Mouse (Mus musculus) stomach, embryonic 16.5 days (tissue): ENCODE measurements around the gene Hsd17b13. TPM values are rescaled to one million over a fixed set of nuclear protein-coding genes. Genes with fewer than 3 reads are reported as not detected.

Experiments used
- ATAC-seq: fragments of 200-750 bp; cut with Nextera tagmentation; 2 replicates; pipeline ENCODE4 v1.8.0; 2017; ENCODE audit warnings: moderate number of reproducible peaks, moderate TSS enrichment; ENCODE audit not compliant: insufficient read depth, low FRiP score
- H3K27ac ChIP-seq: fragments of 300-500 bp; sonication (generic); 2 replicates; pipeline ENCODE4 v1.5.1; 2014; ENCODE audit warnings: low read length
- H3K27me3 ChIP-seq: fragments of 300-500 bp; sonication (generic); 2 replicates; pipeline ENCODE4 v1.6.1; 2014; ENCODE audit warnings: low read length, control low read depth, mixed read lengths; ENCODE audit not compliant: control insufficient read depth, insufficient read depth
- H3K36me3 ChIP-seq: fragments of 300-500 bp; sonication (generic); 2 replicates; pipeline ENCODE4 v1.6.1; 2014; ENCODE audit warnings: low read length; ENCODE audit not compliant: control insufficient read depth, insufficient read depth
- H3K4me1 ChIP-seq: fragments of 300-500 bp; sonication (generic); 2 replicates; pipeline ENCODE4 v1.6.1; 2014; ENCODE audit warnings: low read length, control low read depth, mixed read lengths; ENCODE audit not compliant: control insufficient read depth, insufficient read depth
- H3K4me2 ChIP-seq: fragments of 300-500 bp; sonication (generic); 2 replicates; pipeline ENCODE4 v1.6.1; 2014; ENCODE audit warnings: low read depth, low read length, mixed read lengths
- H3K4me3 ChIP-seq: fragments of 300-500 bp; sonication (generic); replicated peaks from 2 replicates; pipeline ENCODE4 v1.5.1; 2014; ENCODE audit warnings: mild to moderate bottlenecking, low read length
- H3K9ac ChIP-seq: fragments of 300-500 bp; sonication (generic); 2 replicates; pipeline ENCODE4 v1.6.1; 2014; ENCODE audit warnings: low read length
- H3K9me3 ChIP-seq: fragments of 300-500 bp; sonication (generic); replicated peaks from 2 replicates; pipeline ENCODE4 v1.6.1; 2016; ENCODE audit warnings: low read length, control low read depth; ENCODE audit not compliant: control insufficient read depth
- WGBS: fragments of 180-500 bp; shearing (Covaris S2); extraction: QIAGEN DNeasy Blood & Tissue Kit; methylation state at CpG from one replicate; pipeline ENCODE4 v1.1.7; 2014; 5-methylcytosine and 5-hydroxymethylcytosine counted together
- polyA plus RNA-seq: library from polyadenylated mRNA; unstranded; fragments of >200 nt; fragmentation: Nextera tagmentation; extraction: Ambion mirVana; gene quantifications from 2 replicates; pipeline ENCODE4 v1.2.1, GENCODE M21; 2015

Hsd17b13 gene
- polyA plus RNA-seq, 1 experiment from 2014 or later = 6.1 TPM

DNA sequence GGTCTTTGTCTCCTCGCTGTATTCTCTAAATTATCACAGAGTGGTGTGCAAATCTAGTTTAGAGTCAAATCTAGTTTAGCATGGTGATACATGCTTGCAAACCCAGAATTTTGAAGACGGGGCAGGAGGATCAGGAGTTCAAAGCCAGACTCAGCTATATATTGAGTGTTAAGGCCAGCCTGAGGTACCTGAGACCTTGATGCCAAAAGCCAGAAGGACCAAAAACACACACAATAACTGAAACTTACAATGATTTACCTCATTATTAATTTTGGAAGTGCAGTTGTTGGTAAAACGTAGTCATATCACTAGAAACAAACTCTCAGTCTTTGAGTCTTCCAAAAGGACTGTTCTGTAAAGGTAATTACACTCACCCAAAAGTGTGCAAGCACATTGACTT lies 32.2 kb upstream of the Hsd17b13 start:
- H3K4me2 ChIP-seq = no peak overlapping the region
- WGBS = 96% methylated on average over 3 of the region's 3 CpGs
- no peaks in the 10 kb centered on the region for H3K9me3 ChIP-seq
- H3K4me1 ChIP-seq = no peaks in the 10 kb centered on the region
- no peak for ATAC-seq
- H3K27ac ChIP-seq = no peak overlapping the region
- no peaks in the 10 kb centered on the region for H3K27me3 ChIP-seq
- no peak overlapping the region for H3K4me3 ChIP-seq
- H3K36me3 ChIP-seq = 0 out of 2 replicates have a peak, but pooled peaks cover 2% of the 10 kb centered on the region
- H3K9ac ChIP-seq = no peak overlapping the region

DNA sequence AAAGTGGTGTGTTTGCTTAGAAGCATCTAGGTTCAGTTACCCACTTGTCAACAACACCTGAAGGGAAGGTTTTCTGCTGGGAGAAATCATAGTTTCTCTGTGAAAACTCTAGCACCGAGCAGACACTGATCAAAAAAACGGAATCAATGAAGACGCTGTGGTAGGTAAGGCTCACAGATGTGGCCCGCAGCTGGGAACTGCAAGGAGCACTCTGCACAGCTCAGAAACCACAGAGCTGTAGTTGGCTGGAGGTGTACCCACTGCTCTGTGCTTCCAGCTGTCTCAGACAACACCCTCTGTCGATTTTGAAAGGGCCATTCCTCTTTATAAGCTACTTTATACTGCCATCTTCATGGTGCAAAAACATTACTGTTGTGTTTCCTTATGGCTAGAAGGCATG lies 30.6 kb upstream of the Hsd17b13 start:
- H3K4me3 ChIP-seq = no peak overlapping the region
- 74% methylated on average over 5 of the region's 5 CpGs for WGBS
- no peak overlapping the region for H3K9ac ChIP-seq
- no peak overlapping the region for H3K4me2 ChIP-seq
- no peaks in the 10 kb centered on the region for H3K9me3 ChIP-seq
- H3K4me1 ChIP-seq = no peaks in the 10 kb centered on the region
- no peaks in the 10 kb centered on the region for H3K27me3 ChIP-seq
- ATAC-seq = no peak
- no peak overlapping the region for H3K27ac ChIP-seq
- H3K36me3 ChIP-seq = 0 out of 2 replicates have a peak, but pooled peaks cover 2% of the 10 kb centered on the region

DNA sequence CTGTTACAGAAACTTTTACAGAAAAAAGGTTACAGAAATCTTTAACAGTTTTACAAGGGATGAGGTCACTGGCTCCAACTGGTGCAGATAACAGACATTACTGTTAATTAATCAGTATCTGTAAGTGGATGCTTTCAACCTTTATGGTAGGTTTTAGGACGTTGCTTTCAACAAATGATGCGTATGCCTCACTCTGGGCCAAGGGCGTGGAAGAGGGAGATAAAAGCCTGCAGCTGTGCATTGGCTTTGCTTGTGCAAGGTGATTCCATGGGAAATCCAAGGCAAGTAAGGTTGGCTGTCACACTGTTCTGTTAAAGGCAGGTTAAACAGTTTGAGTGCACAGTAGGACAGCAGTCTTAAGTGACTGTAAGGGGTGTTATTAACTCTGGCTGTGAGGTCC lies 29.6 kb upstream of the Hsd17b13 start:
- Histone ChIP-seq H3K9me3 (no peaks in the 10 kb centered on the region), H3K4me2 (no peak overlapping the region), H3K4me3 (no peak overlapping the region), H3K27ac (no peak overlapping the region), H3K27me3 (no peaks in the 10 kb centered on the region), H3K36me3 (0 out of 2 replicates have a peak, but pooled peaks cover 2% of the 10 kb centered on the region), H3K9ac (no peak overlapping the region), H3K4me1 (no peaks in the 10 kb centered on the region)
- ATAC-seq = no peak
- WGBS = 67% methylated on average over 3 of the region's 3 CpGs

DNA sequence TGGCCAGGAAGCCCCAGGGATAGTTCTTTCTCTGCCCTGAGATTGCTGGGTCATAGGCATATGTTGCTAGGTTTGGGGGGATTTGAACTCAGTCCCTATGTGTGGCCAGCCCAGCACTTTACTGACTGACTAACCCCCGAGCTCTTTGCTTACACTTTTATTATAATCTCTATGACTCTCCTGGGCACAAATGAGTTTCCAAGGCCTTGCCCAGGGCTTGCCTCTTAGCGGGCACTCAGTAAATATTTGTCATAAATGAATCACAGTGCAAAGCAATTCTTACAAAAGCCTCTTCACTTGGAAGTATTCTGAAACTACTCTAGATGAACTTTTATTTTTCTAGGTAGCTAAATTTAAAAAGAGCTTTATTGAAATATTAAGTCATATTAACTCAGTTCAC lies 26.7 kb upstream of the Hsd17b13 start:
- H3K9ac ChIP-seq = no peak overlapping the region
- H3K9me3 ChIP-seq = no peaks in the 10 kb centered on the region
- peaks cover 2% of the 10 kb centered on the region; the same call in 1 of the 2 replicates for H3K4me1 ChIP-seq
- 0 out of 2 replicates have a peak, but pooled peaks cover 2% of the 10 kb centered on the region for H3K36me3 ChIP-seq
- 61% methylated on average over 2 of the region's 2 CpGs for WGBS
- H3K27me3 ChIP-seq = no peaks in the 10 kb centered on the region
- ATAC-seq = no peak
- H3K4me2 ChIP-seq = no peak overlapping the region
- no peak overlapping the region for H3K4me3 ChIP-seq
- H3K27ac ChIP-seq = no peak overlapping the region; the same call in 1 of the 2 replicates

DNA sequence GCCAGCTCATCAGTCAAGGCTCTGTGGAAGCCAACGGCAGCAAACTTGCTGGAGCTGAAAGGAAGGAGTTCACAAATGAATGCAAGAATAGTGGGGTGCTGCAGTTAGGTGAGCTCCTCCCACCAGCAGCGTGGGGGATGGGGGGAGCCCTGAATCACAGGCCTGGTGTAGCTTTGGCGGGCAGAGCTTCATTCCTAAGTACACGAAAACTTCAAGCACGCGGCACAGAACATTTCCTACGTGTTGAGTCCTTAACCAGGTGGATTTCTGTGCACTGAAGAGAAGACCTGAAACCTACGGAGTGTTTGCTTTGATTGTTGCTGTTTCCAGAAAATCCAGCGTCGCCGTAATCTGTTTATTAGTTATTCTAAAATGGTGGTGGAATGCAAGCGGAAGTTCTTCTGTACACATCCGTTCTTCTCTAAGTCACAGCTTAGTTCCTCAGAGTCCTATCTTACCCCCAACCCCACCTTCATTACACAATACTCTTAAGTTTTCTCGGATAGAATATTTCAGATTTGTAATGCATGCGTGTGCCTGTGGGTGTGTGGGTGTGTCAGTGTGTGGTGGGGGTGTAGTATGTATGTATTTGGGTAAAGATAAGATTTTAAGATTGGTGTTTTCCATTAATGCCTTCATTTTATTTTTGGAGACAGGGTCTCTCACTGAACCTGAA lies 26.2 kb upstream of the Hsd17b13 start:
- peaks cover 2% of the 10 kb centered on the region; the same call in 1 of the 2 replicates for H3K4me1 ChIP-seq
- 0 out of 2 replicates have a peak, but pooled peaks have one; percentile 9 for ATAC-seq
- H3K27ac ChIP-seq = peak overlapping the region; percentile 28; the same call in 1 of the 2 replicates
- H3K4me2 ChIP-seq = 0 out of 2 replicates have a peak overlapping the region, but pooled peaks have one; percentile 0
- H3K9me3 ChIP-seq = no peaks in the 10 kb centered on the region
- H3K36me3 ChIP-seq = 0 out of 2 replicates have a peak, but pooled peaks cover 2% of the 10 kb centered on the region
- no peaks in the 10 kb centered on the region for H3K27me3 ChIP-seq
- no peak overlapping the region for H3K9ac ChIP-seq
- H3K4me3 ChIP-seq = no peak overlapping the region
- 44% methylated on average over 15 of the region's 15 CpGs for WGBS

DNA sequence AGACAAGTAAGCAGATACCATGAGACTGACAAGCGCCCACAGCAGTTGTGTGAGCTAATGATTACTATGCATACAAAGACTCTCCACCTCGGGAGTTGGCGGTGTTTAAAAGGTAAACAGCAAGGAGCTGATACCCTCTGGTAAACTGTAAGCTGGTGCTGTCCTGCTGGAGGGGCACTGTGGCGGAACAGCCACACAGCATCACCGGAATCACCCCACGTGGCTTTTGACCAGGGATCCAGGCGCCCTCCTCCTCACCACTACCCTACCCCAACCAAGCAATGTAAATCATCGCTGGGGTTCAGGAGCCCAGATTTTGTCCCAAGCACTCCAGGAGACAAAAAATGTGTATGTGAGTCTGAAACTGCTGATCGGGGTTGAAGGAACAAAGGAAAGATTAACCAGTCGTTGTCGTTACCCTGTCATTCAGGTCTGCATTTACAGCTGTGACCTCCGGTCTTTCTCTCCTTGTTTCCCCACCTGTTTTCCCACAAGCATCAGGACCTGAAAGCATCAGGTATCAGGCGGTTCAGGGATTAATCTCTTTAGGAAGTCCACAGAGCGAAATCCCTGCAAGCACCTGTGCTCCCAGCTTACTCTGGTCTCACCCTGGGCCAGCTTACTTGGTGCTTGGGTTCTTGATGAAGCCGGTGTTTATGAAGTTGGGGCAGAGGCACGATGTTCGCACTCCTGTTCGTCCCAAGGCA lies 25.5 kb upstream of the Hsd17b13 start:
- Histone ChIP-seq H3K4me2 (0 out of 2 replicates have a peak overlapping the region, but pooled peaks have one; percentile 0), H3K4me3 (no peak overlapping the region), H3K9me3 (no peaks in the 10 kb centered on the region), H3K4me1 (peaks cover 2% of the 10 kb centered on the region; the same call in 1 of the 2 replicates), H3K9ac (no peak overlapping the region), H3K36me3 (0 out of 2 replicates have a peak, but pooled peaks cover under 1% of the 10 kb centered on the region), H3K27ac (peak overlapping the region; percentile 28; the same call in 1 of the 2 replicates), H3K27me3 (no peaks in the 10 kb centered on the region)
- WGBS = 36% methylated on average over 18 of the region's 18 CpGs
- peak; percentile 49; the same call in 1 of the 2 replicates for ATAC-seq

DNA sequence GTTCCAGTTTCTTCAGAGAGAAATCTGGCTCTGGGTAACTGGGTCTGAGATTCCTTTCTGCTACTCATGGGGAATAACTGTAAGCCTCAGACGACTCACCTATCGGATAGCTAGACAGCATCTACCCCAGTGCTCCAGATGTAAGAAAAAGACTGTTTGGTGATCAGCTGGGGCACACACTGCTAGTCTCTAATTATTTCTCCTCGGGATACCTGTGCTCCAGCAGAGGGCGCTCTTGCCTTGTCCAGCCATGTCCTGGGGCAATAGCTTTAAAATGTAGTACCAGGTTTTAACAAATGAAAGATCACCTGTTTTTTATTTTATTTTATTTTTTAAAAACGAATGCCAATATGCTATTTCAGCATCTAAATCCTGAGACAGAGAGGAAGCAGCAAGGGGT lies 22.5 kb upstream of the Hsd17b13 start:
- Histone ChIP-seq H3K36me3 (no peaks in the 10 kb centered on the region), H3K4me3 (no peak overlapping the region), H3K4me2 (no peak overlapping the region), H3K27me3 (no peaks in the 10 kb centered on the region), H3K4me1 (peaks cover 2% of the 10 kb centered on the region; the same call in 1 of the 2 replicates), H3K9ac (no peak overlapping the region), H3K27ac (no peak overlapping the region), H3K9me3 (no peaks in the 10 kb centered on the region)
- no peak for ATAC-seq
- 4% methylated on average over 5 of the region's 5 CpGs for WGBS

DNA sequence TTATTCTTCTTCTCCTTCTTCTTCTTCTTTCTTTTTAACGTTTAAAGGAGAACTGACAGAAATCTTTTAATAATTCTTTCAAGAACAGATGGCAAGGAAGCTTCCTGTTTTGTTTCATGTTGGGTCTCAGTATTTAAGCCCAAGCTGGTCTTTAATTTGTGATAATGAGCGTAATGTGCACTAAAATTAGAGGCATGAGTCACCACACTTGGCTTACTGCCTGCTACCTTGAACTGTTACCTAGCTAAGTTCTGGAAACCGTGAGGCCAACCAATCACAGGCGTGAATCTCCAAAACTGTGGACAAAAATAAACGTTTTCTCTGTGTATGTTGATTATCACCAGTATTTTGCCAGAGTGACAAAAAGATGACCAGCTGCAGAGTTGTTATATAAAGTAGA lies 21.5 kb upstream of the Hsd17b13 start:
- no peaks in the 10 kb centered on the region for H3K36me3 ChIP-seq
- no peak overlapping the region for H3K27ac ChIP-seq
- peaks cover 2% of the 10 kb centered on the region; the same call in 1 of the 2 replicates for H3K4me1 ChIP-seq
- H3K9ac ChIP-seq = no peak overlapping the region
- no peaks in the 10 kb centered on the region for H3K27me3 ChIP-seq
- 62% methylated on average over 5 of the region's 5 CpGs for WGBS
- H3K4me2 ChIP-seq = no peak overlapping the region
- no peaks in the 10 kb centered on the region for H3K9me3 ChIP-seq
- no peak for ATAC-seq
- no peak overlapping the region for H3K4me3 ChIP-seq

DNA sequence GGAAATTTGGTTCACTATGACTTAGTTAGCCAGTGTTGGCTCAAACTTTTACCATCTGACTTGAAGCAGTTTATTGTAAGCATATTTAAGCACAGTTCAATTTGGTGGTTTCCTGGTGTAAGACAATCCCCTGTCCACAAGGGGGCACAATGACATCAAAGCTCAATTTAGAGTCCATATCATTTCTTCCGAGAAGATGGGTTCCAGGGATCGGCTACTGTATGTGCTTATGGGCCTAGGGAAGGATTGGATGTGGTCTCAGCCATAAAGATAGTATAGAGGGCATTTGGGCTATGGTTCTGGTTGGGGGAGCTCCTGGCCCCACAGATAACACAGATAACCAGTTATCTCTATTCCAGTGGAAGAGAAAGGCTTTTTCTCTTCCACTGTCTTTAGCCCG lies 18.0 kb upstream of the Hsd17b13 start:
- Histone ChIP-seq H3K4me2 (no peak overlapping the region), H3K9me3 (no peaks in the 10 kb centered on the region), H3K4me3 (no peak overlapping the region), H3K9ac (no peak overlapping the region), H3K4me1 (no peaks in the 10 kb centered on the region), H3K27me3 (no peaks in the 10 kb centered on the region), H3K27ac (no peak overlapping the region), H3K36me3 (no peaks in the 10 kb centered on the region)
- WGBS = 61% methylated on average over 3 of the region's 3 CpGs
- no peak for ATAC-seq
